Mouse (Mus musculus) neural tube, embryonic 12.5 days (tissue): Measurements from ENCODE around the gene Fndc3b. TPM values are rescaled to one million over a fixed set of nuclear protein-coding genes. Genes with fewer than 3 reads are reported as not detected.

Experiments used
- ATAC-seq: fragments of 200-750 bp; cut with Nextera tagmentation; 2 replicates; pipeline ENCODE4 v1.8.0; 2017; ENCODE audit warnings: low read depth, mild to moderate bottlenecking, moderate TSS enrichment, moderate library complexity; ENCODE audit not compliant: low FRiP score
- H3K27ac ChIP-seq: fragments of 300-500 bp; sonication (generic); 2 replicates; pipeline ENCODE4 v1.5.1; 2016
- H3K27me3 ChIP-seq: fragments of 300-500 bp; sonication (generic); replicated peaks from 2 replicates; pipeline ENCODE4 v1.6.1; 2016; ENCODE audit warnings: mild to moderate bottlenecking
- H3K36me3 ChIP-seq: fragments of 300-500 bp; sonication (generic); 2 replicates; pipeline ENCODE4 v1.6.1; 2016; ENCODE audit warnings: mild to moderate bottlenecking
- H3K4me1 ChIP-seq: fragments of 300-500 bp; sonication (generic); 2 replicates; pipeline ENCODE4 v1.6.1; 2016
- H3K4me2 ChIP-seq: fragments of 300-500 bp; sonication (generic); replicated peaks from 2 replicates; pipeline ENCODE4 v1.6.1; 2016; ENCODE audit warnings: mild to moderate bottlenecking
- H3K4me3 ChIP-seq: fragments of 300-500 bp; sonication (generic); 2 replicates; pipeline ENCODE4 v1.5.1; 2016
- H3K9ac ChIP-seq: fragments of 300-500 bp; sonication (generic); 2 replicates; pipeline ENCODE4 v1.6.1; 2016; ENCODE audit warnings: mild to moderate bottlenecking
- H3K9me3 ChIP-seq: fragments of 300-500 bp; sonication (generic); 2 replicates; pipeline ENCODE4 v1.6.1; 2016; ENCODE audit warnings: mild to moderate bottlenecking
- WGBS: fragments of 180-500 bp; shearing (Covaris S2); methylation state at CpG from one replicate; pipeline ENCODE4 v1.1.7; 2016; 5-methylcytosine and 5-hydroxymethylcytosine counted together
- polyA plus RNA-seq: library from polyadenylated mRNA; unstranded; fragments of >200 nt; fragmentation: Nextera tagmentation; extraction: Ambion mirVana; gene quantifications from 2 replicates; pipeline ENCODE4 v1.2.1, GENCODE M21; 2016

Fndc3b gene
- polyA plus RNA-seq, 1 experiment from 2014 or later, result 16.0 TPM

- Histone ChIP-seq H3K27me3 (no peaks in the 10 kb centered on the region), H3K27ac (no peak overlapping the region), H3K9me3 (0 out of 2 replicates have a peak, but pooled peaks cover 4% of the 10 kb centered on the region), H3K36me3 (no peaks in the 10 kb centered on the region), H3K4me3 (no peak overlapping the region), H3K9ac (no peak overlapping the region), H3K4me1 (0 out of 2 replicates have a peak, but pooled peaks cover 9% of the 10 kb centered on the region), H3K4me2 (no peak overlapping the region)
- ATAC-seq, result no peak
- WGBS, result 83% methylated on average over 19 of the region's 19 CpGs
These were observed 24.2 kb downstream of the Fndc3b start for GRCm38 (mm10) chr3:27686732-27687491.

GRCm38 (mm10) chr3:27685650-27686208 lies 25.4 kb downstream of the Fndc3b start:
- Histone ChIP-seq H3K36me3 (no peaks in the 10 kb centered on the region), H3K4me1 (0 out of 2 replicates have a peak, but pooled peaks cover 9% of the 10 kb centered on the region), H3K9ac (no peak overlapping the region), H3K4me3 (no peak overlapping the region), H3K27me3 (no peaks in the 10 kb centered on the region), H3K4me2 (no peak overlapping the region), H3K9me3 (0 out of 2 replicates have a peak, but pooled peaks cover 4% of the 10 kb centered on the region), H3K27ac (no peak overlapping the region)
- 91% methylated on average over 14 of the region's 14 CpGs for WGBS
- no peak for ATAC-seq

DNA sequence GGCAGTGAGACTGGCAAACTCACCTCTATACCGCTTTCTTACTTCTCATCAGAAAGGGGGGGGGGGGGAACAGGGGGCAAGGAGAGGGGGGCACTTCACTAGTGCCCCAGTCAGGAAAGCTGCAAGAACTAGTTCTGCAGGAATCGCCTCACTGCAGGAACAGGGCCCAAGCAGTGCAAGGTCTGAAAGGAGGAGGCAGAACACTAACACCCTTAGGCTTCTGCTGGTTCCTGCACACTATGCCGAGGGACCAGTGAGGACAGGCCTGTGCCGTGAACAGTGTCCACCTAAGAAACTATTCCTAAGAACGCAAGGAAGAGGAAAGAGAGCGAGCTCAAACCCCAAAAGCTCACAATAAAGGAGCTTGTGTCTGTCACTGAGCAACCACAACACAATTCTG lies 26.0 kb downstream of the Fndc3b start:
- Histone ChIP-seq H3K36me3 (no peaks in the 10 kb centered on the region), H3K9me3 (0 out of 2 replicates have a peak, but pooled peaks cover 4% of the 10 kb centered on the region), H3K4me1 (0 out of 2 replicates have a peak, but pooled peaks cover 9% of the 10 kb centered on the region), H3K27ac (no peak overlapping the region), H3K4me3 (no peak overlapping the region), H3K4me2 (no peak overlapping the region), H3K27me3 (no peaks in the 10 kb centered on the region), H3K9ac (no peak overlapping the region)
- WGBS, result 87% methylated on average over 6 of the region's 6 CpGs
- ATAC-seq, result no peak

GRCm38 (mm10) chr3:27683374-27683773 lies 27.7 kb downstream of the Fndc3b start:
- H3K27ac ChIP-seq, result no peak overlapping the region
- 73% methylated on average over 4 of the region's 4 CpGs for WGBS
- H3K9ac ChIP-seq, result no peak overlapping the region
- H3K4me1 ChIP-seq, result 0 out of 2 replicates have a peak, but pooled peaks cover 9% of the 10 kb centered on the region
- ATAC-seq, result no peak
- no peaks in the 10 kb centered on the region for H3K36me3 ChIP-seq
- H3K9me3 ChIP-seq, result 0 out of 2 replicates have a peak, but pooled peaks cover 4% of the 10 kb centered on the region
- no peaks in the 10 kb centered on the region for H3K27me3 ChIP-seq
- H3K4me3 ChIP-seq, result no peak overlapping the region
- H3K4me2 ChIP-seq, result no peak overlapping the region

DNA sequence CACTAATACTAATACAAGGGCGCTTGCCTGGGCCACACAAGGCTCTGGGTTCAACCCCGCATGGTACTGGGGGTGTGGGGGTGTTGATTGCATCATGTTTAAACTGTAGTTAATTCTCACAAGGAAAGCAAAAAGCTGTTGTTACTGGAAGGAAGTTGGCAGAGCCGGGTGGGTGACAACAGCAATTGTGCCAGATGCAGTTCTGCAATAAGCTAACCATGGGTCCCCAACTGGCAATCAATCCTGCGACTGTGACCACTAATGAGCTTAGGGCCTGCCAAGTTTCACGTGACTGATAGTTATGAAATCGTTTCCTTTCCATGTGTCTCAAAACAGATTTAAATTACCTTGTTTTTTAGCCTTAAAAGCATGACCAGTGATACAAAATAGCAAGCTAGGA lies 33.5 kb downstream of the Fndc3b start:
- Histone ChIP-seq H3K9ac (no peak overlapping the region), H3K4me3 (no peak overlapping the region), H3K36me3 (no peaks in the 10 kb centered on the region), H3K4me2 (no peak overlapping the region), H3K4me1 (peaks cover 13% of the 10 kb centered on the region), H3K27ac (no peak overlapping the region), H3K9me3 (no peaks in the 10 kb centered on the region), H3K27me3 (no peaks in the 10 kb centered on the region)
- 71% methylated on average over 6 of the region's 6 CpGs for WGBS
- no peak for ATAC-seq

DNA sequence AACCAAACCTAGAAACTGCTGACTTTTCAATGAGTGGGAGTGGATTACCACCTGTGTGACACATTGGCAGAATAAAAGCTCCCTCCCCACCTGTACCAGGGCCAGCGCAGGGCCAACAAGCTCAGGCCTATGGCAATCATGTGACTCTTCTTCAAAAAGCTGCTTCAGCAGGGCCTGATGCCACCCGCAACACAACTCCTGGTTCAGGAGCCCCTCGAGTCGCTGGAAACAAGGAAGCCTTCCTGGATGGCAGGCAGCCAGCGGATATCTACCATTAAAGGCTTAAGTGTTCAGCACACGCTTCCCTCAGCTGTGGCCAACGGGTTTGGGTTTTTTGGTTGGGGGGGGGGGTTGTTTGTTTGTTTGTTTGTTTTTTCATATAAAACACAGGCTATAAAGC lies 37.4 kb downstream of the Fndc3b start:
- H3K27me3 ChIP-seq, result no peaks in the 10 kb centered on the region
- ATAC-seq, result no peak
- H3K27ac ChIP-seq, result no peak overlapping the region
- no peak overlapping the region for H3K4me3 ChIP-seq
- no peaks in the 10 kb centered on the region for H3K36me3 ChIP-seq
- WGBS, result 86% methylated on average over 7 of the region's 7 CpGs
- no peak overlapping the region for H3K9ac ChIP-seq
- no peak overlapping the region for H3K4me2 ChIP-seq
- H3K4me1 ChIP-seq, result peaks cover 23% of the 10 kb centered on the region
- no peaks in the 10 kb centered on the region for H3K9me3 ChIP-seq

- Histone ChIP-seq H3K9me3 (no peaks in the 10 kb centered on the region), H3K27me3 (no peaks in the 10 kb centered on the region), H3K4me1 (peaks cover 15% of the 10 kb centered on the region), H3K36me3 (no peaks in the 10 kb centered on the region), H3K4me3 (no peak overlapping the region), H3K4me2 (no peak overlapping the region), H3K27ac (no peak overlapping the region), H3K9ac (no peak overlapping the region)
- WGBS, result 79% methylated on average over 12 of the region's 12 CpGs
- no peak for ATAC-seq
These were observed 40.7 kb downstream of the Fndc3b start for GRCm38 (mm10) chr3:27670416-27670815.

- Histone ChIP-seq H3K36me3 (no peaks in the 10 kb centered on the region), H3K4me3 (no peak overlapping the region), H3K9ac (no peak overlapping the region), H3K27me3 (no peaks in the 10 kb centered on the region), H3K9me3 (no peaks in the 10 kb centered on the region), H3K27ac (no peak overlapping the region), H3K4me2 (no peak overlapping the region), H3K4me1 (peaks cover 7% of the 10 kb centered on the region; the same call in 1 of the 2 replicates)
- ATAC-seq, result no peak
- WGBS, result 72% methylated on average over 4 of the region's 4 CpGs
These were observed 43.8 kb downstream of the Fndc3b start for GRCm38 (mm10) chr3:27667280-27667679.

- no peak overlapping the region for H3K27ac ChIP-seq
- no peaks in the 10 kb centered on the region for H3K36me3 ChIP-seq
- H3K9ac ChIP-seq, result no peak overlapping the region
- H3K4me1 ChIP-seq, result no peaks in the 10 kb centered on the region
- no peak for ATAC-seq
- H3K27me3 ChIP-seq, result no peaks in the 10 kb centered on the region
- H3K4me2 ChIP-seq, result no peak overlapping the region
- no peak overlapping the region for H3K4me3 ChIP-seq
- WGBS, result 0% methylated on average over 1 of the region's 1 CpGs
- H3K9me3 ChIP-seq, result no peaks in the 10 kb centered on the region
These were observed 45.8 kb downstream of the Fndc3b start for GRCm38 (mm10) chr3:27665338-27665737.

DNA sequence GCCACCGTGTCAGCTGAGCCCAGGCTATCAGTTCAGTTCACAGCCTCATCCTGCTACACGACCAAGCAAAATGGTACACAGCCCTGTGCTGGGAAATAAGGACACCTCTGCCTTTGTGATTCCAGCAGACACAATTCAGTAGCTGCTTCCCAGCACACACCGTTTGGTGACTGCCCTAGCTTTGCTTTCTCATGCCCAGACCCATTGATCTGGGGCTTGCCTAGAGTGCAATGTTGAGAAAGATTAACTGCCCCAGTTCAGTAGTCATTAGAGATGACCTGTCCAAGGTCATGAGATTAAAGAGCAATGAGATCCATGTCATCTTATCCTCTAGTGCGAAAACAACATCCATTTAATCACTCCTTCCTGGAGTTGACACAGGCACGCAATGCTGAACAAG lies 47.9 kb downstream of the Fndc3b start:
- Histone ChIP-seq H3K9me3 (no peaks in the 10 kb centered on the region), H3K9ac (no peak overlapping the region), H3K27me3 (no peaks in the 10 kb centered on the region), H3K27ac (no peak overlapping the region), H3K36me3 (no peaks in the 10 kb centered on the region), H3K4me2 (no peak overlapping the region), H3K4me3 (no peak overlapping the region), H3K4me1 (no peaks in the 10 kb centered on the region)
- no peak for ATAC-seq
- 72% methylated on average over 5 of the region's 5 CpGs for WGBS

DNA sequence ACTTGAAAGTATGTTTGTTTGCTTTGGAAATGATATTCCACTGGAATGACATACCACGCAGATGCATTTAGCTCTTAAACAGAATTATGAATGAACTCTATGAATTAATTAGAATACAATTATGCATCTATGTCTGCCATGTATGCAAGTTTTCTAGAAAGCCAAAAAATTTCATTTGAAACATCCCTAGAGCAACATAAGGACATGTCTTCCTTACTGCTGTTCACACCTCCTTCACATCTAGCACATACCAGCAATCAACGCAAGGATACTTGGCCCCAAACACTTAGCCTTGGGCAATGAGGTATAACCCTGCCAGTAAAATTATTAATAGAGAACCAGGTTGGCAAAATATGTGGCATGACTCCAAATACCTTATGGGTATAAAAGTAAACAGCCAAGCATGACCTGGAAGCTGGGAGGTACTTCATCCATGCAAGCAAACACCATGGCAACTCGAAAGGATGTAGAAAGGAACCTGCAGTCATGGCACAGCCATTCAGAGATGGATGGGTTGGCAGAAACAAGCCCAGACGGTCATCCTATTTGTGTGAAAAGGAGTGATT lies 52.8 kb downstream of the Fndc3b start:
- Histone ChIP-seq H3K36me3 (no peaks in the 10 kb centered on the region), H3K27ac (no peak overlapping the region), H3K4me2 (no peak overlapping the region), H3K27me3 (no peaks in the 10 kb centered on the region), H3K4me1 (peaks cover 6% of the 10 kb centered on the region; the same call in 1 of the 2 replicates), H3K4me3 (no peak overlapping the region), H3K9ac (no peak overlapping the region), H3K9me3 (no peaks in the 10 kb centered on the region)
- ATAC-seq, result no peak
- WGBS, result 82% methylated on average over 4 of the region's 4 CpGs

DNA sequence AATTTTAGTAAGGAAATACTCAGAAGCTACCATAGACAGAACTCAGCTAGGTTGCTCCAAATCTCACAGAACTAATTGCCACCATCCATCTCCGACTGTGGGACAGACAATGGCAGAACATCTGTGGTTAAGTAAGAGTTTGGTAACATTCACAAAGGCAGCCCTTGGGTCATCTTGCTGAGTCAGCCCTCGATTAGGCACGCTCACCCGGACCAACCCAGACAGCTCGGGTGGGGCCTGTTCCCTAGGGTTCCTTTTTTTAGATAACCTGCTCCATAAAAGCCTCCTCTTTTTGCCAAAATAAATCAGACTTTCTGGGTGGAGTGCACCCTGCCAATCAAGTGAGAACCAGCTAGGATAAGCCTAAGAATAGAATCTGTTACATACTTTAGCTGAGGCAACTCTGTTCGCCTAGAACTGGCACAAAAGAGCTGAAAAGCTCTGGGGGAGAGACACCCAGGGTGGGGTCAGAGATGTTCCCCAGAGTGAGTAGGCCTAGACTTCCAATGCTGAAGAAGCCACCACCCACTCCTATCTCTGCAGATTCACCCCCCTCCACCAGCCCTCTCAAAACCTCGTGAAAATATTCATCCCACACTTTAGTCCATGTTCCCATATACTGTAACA lies 54.2 kb downstream of the Fndc3b start:
- peak; percentile 67 for ATAC-seq
- Histone ChIP-seq H3K36me3 (no peaks in the 10 kb centered on the region), H3K4me3 (no peak overlapping the region), H3K27ac (no peak overlapping the region), H3K27me3 (no peaks in the 10 kb centered on the region), H3K4me1 (peaks cover 6% of the 10 kb centered on the region; the same call in 1 of the 2 replicates), H3K4me2 (no peak overlapping the region), H3K9me3 (no peaks in the 10 kb centered on the region), H3K9ac (no peak overlapping the region)
- WGBS, result 29% methylated on average over 7 of the region's 7 CpGs
